ENCODE assay signal across 21 mouse cellular contexts in the genomic region with DNA sequence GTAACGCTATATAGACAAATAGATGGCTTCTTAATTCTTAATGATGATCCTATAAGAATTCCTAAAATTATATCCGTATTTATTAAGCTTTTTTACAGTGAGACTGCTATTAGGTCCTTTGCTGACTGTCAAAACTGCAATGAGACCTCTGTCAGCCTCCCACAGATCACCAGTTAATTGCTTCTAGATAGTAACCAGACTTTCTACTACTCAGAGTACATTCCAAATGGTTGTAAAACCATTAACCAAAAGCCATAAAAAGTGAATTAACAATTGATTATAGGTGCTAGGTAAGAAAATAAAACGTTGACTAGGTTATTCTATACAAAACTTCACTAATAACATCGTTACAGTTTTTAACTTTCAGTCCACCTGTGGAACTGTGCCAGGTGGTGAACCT.
DNase-seq lines count a peak whose midpoint lies in the region; ATAC-seq and TF ChIP-seq lines count a peak whose summit lies in the region.
"Had no signal": no experiment of that assay in that cellular context is flagged by ENCODE, and none has a peak within 500 bp of the region (broad histone marks: within the 10 kb centered on the region; RNA-seq: fewer than 3 reads in every experiment).

No protein-coding gene starts in this region.

- no peaks in the 10 kb centered on the region for H3K9me3 ChIP-seq in intestine, embryonic 15.5 days
- no peaks in the 10 kb centered on the region for H3K9me3 ChIP-seq in intestine, embryonic 16.5 days (ENCODE audit: control insufficient read depth, low read length)
- H3K9me3 ChIP-seq in intestine, postnatal 0 days (ENCODE audit: control insufficient read depth): no peaks in the 10 kb centered on the region
- no peaks in the 10 kb centered on the region for H3K9me3 ChIP-seq in hindbrain, embryonic 13.5 days
- H3K9me3 ChIP-seq: G1E had no signal

- 55% methylated on average over 4 of the region's 4 CpGs for WGBS in intestine, embryonic 15.5 days
- WGBS in intestine, embryonic 16.5 days: 52% methylated on average over 4 of the region's 4 CpGs
- WGBS in intestine, postnatal 0 days: 47% methylated on average over 4 of the region's 4 CpGs
- WGBS in hindbrain, embryonic 13.5 days: 73% methylated on average over 4 of the region's 4 CpGs

- H3K36me3 ChIP-seq in intestine, embryonic 15.5 days: no peaks in the 10 kb centered on the region
- H3K36me3 ChIP-seq in intestine, embryonic 16.5 days (ENCODE audit: control insufficient read depth, insufficient read depth, low read length): no peaks in the 10 kb centered on the region
- H3K36me3 ChIP-seq in intestine, postnatal 0 days (ENCODE audit: control insufficient read depth, insufficient read depth): no peaks in the 10 kb centered on the region
- no peaks in the 10 kb centered on the region for H3K36me3 ChIP-seq in hindbrain, embryonic 13.5 days
- H3K36me3 ChIP-seq: G1E had no signal

- DNase-seq in heart, adult 9 months (ENCODE audit: low spot score in 2 of 2): no peak
- DNase-seq in layer of hippocampus, adult 18-20 months (ENCODE audit: low spot score in 2 of 2): no peak
- DNase-seq: adrenal gland, adult 2 months; adrenal gland, adult 8-10 months; adrenal gland, postnatal 10 days; adrenal gland, postnatal 14 days; adrenal gland, postnatal 25 days; adrenal gland, postnatal 36 days; B cell, adult 2 months; cerebellum, adult 11 months; cerebellum, adult 11-12 months; cerebellum, adult 18-20 months had no signal

- no peak overlapping the region for H3K27ac ChIP-seq in intestine, embryonic 15.5 days
- no peak overlapping the region for H3K27ac ChIP-seq in intestine, embryonic 16.5 days (ENCODE audit: low read length)
- no peak overlapping the region for H3K27ac ChIP-seq in intestine, postnatal 0 days (ENCODE audit: low read depth, low read length)
- H3K27ac ChIP-seq in hindbrain, embryonic 13.5 days: no peak overlapping the region

- ATAC-seq in intestine, embryonic 15.5 days: peak; percentile 60
- ATAC-seq in intestine, embryonic 16.5 days: peak; percentile 77
- 0 out of 2 replicates have a peak, but pooled peaks have one; percentile 45 for ATAC-seq in intestine, postnatal 0 days
- ATAC-seq in hindbrain, embryonic 13.5 days (ENCODE audit: low FRiP score): no peak
- ATAC-seq: activated CD4-positive, CD25-positive, alpha-beta regulatory T cell, adult 4 months; CD4-positive, CD25-positive, alpha-beta regulatory T cell, adult 4 months; Patski had no signal

- H3K4me2 ChIP-seq in intestine, embryonic 15.5 days (replicated peaks): no peak overlapping the region
- no peak overlapping the region for H3K4me2 ChIP-seq in intestine, embryonic 16.5 days (ENCODE audit: low read depth, low read length)
- H3K4me2 ChIP-seq in intestine, postnatal 0 days (replicated peaks; ENCODE audit: low read depth): peak overlapping the region; percentile 14; the same call in 1 of the 2 replicates
- no peak overlapping the region for H3K4me2 ChIP-seq in hindbrain, embryonic 13.5 days

- no peaks in the 10 kb centered on the region for H3K4me1 ChIP-seq in intestine, embryonic 15.5 days (replicated peaks)
- no peaks in the 10 kb centered on the region for H3K4me1 ChIP-seq in intestine, embryonic 16.5 days (ENCODE audit: control insufficient read depth, insufficient read depth, low read length)
- no peaks in the 10 kb centered on the region for H3K4me1 ChIP-seq in intestine, postnatal 0 days (replicated peaks; ENCODE audit: control insufficient read depth, insufficient read depth, low read length)
- no peaks in the 10 kb centered on the region for H3K4me1 ChIP-seq in hindbrain, embryonic 13.5 days (replicated peaks)

- no peak overlapping the region for H3K9ac ChIP-seq in intestine, embryonic 15.5 days
- H3K9ac ChIP-seq in intestine, embryonic 16.5 days (ENCODE audit: low read depth, low read length): no peak overlapping the region
- no peak overlapping the region for H3K9ac ChIP-seq in intestine, postnatal 0 days (ENCODE audit: low read depth, low read length)
- H3K9ac ChIP-seq in hindbrain, embryonic 13.5 days: no peak overlapping the region

- H3K27me3 ChIP-seq in intestine, embryonic 15.5 days (replicated peaks): no peaks in the 10 kb centered on the region
- H3K27me3 ChIP-seq in intestine, embryonic 16.5 days (replicated peaks; ENCODE audit: control insufficient read depth, insufficient read depth, low read length): no peaks in the 10 kb centered on the region
- no peaks in the 10 kb centered on the region for H3K27me3 ChIP-seq in intestine, postnatal 0 days (replicated peaks; ENCODE audit: control insufficient read depth, insufficient read depth, low read length)
- H3K27me3 ChIP-seq in hindbrain, embryonic 13.5 days: no peaks in the 10 kb centered on the region
- H3K27me3 ChIP-seq: CH12.LX, Patski had no signal

- no peak for TF ChIP-seq CTCF in intestine, postnatal 0 days (IDR thresholded peaks at IDR 0.05; ENCODE audit: low read depth)

- no peak overlapping the region for H3K4me3 ChIP-seq in intestine, embryonic 15.5 days (replicated peaks)
- no peak overlapping the region for H3K4me3 ChIP-seq in intestine, embryonic 16.5 days (ENCODE audit: low read length)
- no peak overlapping the region for H3K4me3 ChIP-seq in intestine, postnatal 0 days (ENCODE audit: low read depth, low read length)
- H3K4me3 ChIP-seq in hindbrain, embryonic 13.5 days: no peak overlapping the region
